Mouse (Mus musculus) kidney, embryonic 15.5 days (tissue): ENCODE data around the gene Dnaaf5. TPM values are rescaled to one million over a fixed set of nuclear protein-coding genes. Genes with fewer than 3 reads are reported as not detected.

Experiments
- ATAC-seq: fragments of 200-750 bp; cut with Nextera tagmentation; replicated peaks from 2 replicates; pipeline ENCODE4 v1.8.0; 2017; ENCODE audit warnings: moderate TSS enrichment; ENCODE audit not compliant: low FRiP score
- H3K27ac ChIP-seq: fragments of 300-500 bp; sonication (generic); 2 replicates; pipeline ENCODE4 v1.5.1; 2015; ENCODE audit warnings: mild to moderate bottlenecking, inconsistent platforms
- H3K27me3 ChIP-seq: fragments of 300-500 bp; sonication (generic); 2 replicates; pipeline ENCODE4 v1.6.1; 2015; ENCODE audit warnings: inconsistent platforms
- H3K36me3 ChIP-seq: fragments of 300-500 bp; sonication (generic); 2 replicates; pipeline ENCODE4 v1.6.1; 2015; ENCODE audit warnings: inconsistent platforms
- H3K4me1 ChIP-seq: fragments of 300-500 bp; sonication (generic); 2 replicates; pipeline ENCODE4 v1.6.1; 2015; ENCODE audit warnings: inconsistent platforms
- H3K4me2 ChIP-seq: fragments of 300-500 bp; sonication (generic); 2 replicates; pipeline ENCODE4 v1.6.1; 2015; ENCODE audit warnings: moderate library complexity, mild to moderate bottlenecking, inconsistent platforms
- H3K4me3 ChIP-seq: fragments of 300-500 bp; sonication (generic); replicated peaks from 2 replicates; pipeline ENCODE4 v1.5.1; 2015; ENCODE audit warnings: mild to moderate bottlenecking, inconsistent platforms
- H3K9ac ChIP-seq: fragments of 300-500 bp; sonication (generic); 2 replicates; pipeline ENCODE4 v1.6.1; 2015; ENCODE audit warnings: mild to moderate bottlenecking, inconsistent platforms
- H3K9me3 ChIP-seq: fragments of 300-500 bp; sonication (generic); replicated peaks from 2 replicates; pipeline ENCODE4 v1.6.1; 2016; ENCODE audit warnings: inconsistent platforms
- WGBS: fragments of 180-500 bp; shearing (Covaris S2); methylation state at CpG from one replicate; pipeline ENCODE4 v1.1.7; 2015; ENCODE audit warnings: mixed read lengths; 5-methylcytosine and 5-hydroxymethylcytosine counted together
- polyA plus RNA-seq: library from polyadenylated mRNA; unstranded; fragments of >200 nt; fragmentation: Nextera tagmentation; extraction: Ambion mirVana; gene quantifications from 2 replicates; pipeline ENCODE4 v1.2.1, GENCODE M21; 2015

The Dnaaf5 gene
- polyA plus RNA-seq, 1 experiment from 2014 or later = 10.4 TPM

- H3K4me2 ChIP-seq = peak overlapping the region; percentile 92
- peak overlapping the region; percentile 60 for H3K4me3 ChIP-seq
- no peak overlapping the region for H3K9ac ChIP-seq
- H3K4me1 ChIP-seq = peaks cover 16% of the 10 kb centered on the region
- 0 out of 2 replicates have a peak, but pooled peaks have one; percentile 20 for ATAC-seq
- no peak overlapping the region for H3K27ac ChIP-seq
- H3K27me3 ChIP-seq = peaks cover 3% of the 10 kb centered on the region
- H3K36me3 ChIP-seq = 0 out of 2 replicates have a peak, but pooled peaks cover 2% of the 10 kb centered on the region
- H3K9me3 ChIP-seq = no peaks in the 10 kb centered on the region
- WGBS = 40% methylated on average over 12 of the region's 12 CpGs
Measured at GRCm38 (mm10) chr5:139128476-139129065, 21.5 kb upstream of the Dnaaf5 start.

DNA sequence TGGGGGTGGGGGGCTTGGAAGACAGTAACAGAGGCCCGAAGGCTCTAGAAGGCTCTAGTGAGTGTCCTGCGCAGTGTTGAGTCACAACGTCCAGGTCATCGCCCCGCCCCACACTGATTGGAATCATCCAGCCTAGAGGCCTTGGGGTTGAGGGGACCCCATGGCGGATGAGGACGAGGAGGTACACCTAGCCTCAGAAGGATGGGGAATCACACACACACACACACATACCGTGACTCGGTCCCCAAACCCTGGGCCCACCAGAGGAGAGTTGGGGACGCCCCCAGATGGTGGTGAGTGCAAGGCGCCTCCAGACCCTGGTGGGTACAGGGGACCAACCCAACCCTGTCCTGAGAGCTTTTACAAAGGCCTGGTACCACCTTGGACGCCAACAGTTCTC lies 20.9 kb upstream of the Dnaaf5 start:
- Histone ChIP-seq H3K4me2 (peak overlapping the region; percentile 92), H3K27ac (no peak overlapping the region), H3K4me1 (peaks cover 16% of the 10 kb centered on the region), H3K36me3 (0 out of 2 replicates have a peak, but pooled peaks cover 2% of the 10 kb centered on the region), H3K9ac (peak overlapping the region; percentile 61), H3K4me3 (peak overlapping the region; percentile 60), H3K9me3 (no peaks in the 10 kb centered on the region), H3K27me3 (peaks cover 3% of the 10 kb centered on the region)
- 11% methylated on average over 12 of the region's 12 CpGs for WGBS
- ATAC-seq = peak; percentile 65; the same call in 1 of the 2 replicates

DNA sequence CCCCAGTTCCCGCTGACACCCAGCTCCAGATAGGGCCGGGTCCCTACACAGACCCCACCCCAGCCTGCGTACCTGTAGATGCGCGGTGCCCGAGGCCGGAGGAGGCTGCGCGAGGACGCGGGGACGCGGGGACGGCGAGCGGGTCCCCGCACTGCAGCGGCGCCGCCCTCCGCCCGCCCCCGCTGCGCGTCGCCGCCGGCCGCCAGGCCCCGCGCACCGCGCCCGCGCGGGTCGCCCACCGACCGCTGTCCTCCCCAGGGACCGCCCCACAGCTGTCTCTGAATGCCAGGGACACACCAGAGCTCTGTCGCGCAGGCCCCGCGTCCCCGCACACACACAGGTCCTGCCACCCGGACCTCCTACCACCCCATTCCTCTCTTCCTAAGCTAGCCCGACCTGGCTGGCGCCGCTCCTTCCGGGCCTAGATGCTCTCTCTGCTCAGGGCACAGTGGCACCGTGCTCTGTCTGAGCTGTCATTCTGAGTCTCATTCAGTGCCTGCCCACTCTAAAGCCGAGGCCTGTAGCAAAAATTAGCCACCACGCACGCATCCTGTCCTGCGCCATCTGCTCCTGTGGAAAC lies 20.4 kb upstream of the Dnaaf5 start:
- no peaks in the 10 kb centered on the region for H3K9me3 ChIP-seq
- peaks cover 3% of the 10 kb centered on the region for H3K27me3 ChIP-seq
- H3K27ac ChIP-seq = no peak overlapping the region
- H3K4me3 ChIP-seq = peak overlapping the region; percentile 60
- peak overlapping the region; percentile 92 for H3K4me2 ChIP-seq
- H3K36me3 ChIP-seq = 0 out of 2 replicates have a peak, but pooled peaks cover 2% of the 10 kb centered on the region
- peak overlapping the region; percentile 61 for H3K9ac ChIP-seq
- ATAC-seq = peak; percentile 83
- H3K4me1 ChIP-seq = peaks cover 19% of the 10 kb centered on the region
- 5% methylated on average over 41 of the region's 55 CpGs for WGBS

DNA sequence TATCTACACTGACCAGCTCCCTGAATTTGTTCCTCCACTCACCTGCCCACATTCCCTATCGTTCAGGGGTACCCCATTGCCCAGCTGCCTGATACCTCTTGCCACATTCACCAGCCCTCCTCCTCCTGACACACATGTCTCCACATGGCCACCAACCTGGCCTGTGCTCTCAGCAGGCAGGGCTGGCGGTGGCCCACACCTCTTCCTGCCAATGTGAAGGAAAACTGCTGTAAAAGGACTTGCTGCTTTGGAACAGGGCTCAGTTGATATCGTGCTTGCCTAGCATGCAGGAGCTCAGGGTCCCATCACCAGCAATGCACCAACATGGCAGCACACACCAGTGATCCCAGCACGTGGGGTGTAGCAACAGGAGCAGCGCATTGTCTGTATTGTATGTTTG lies 19.7 kb upstream of the Dnaaf5 start:
- WGBS = 80% methylated on average over 5 of the region's 5 CpGs
- Histone ChIP-seq H3K27ac (no peak overlapping the region), H3K9me3 (no peaks in the 10 kb centered on the region), H3K4me3 (no peak overlapping the region), H3K9ac (no peak overlapping the region), H3K27me3 (peaks cover 3% of the 10 kb centered on the region), H3K36me3 (0 out of 2 replicates have a peak, but pooled peaks cover 2% of the 10 kb centered on the region), H3K4me1 (peaks cover 20% of the 10 kb centered on the region), H3K4me2 (no peak overlapping the region)
- ATAC-seq = no peak

- Histone ChIP-seq H3K27me3 (peaks cover 3% of the 10 kb centered on the region), H3K9me3 (no peaks in the 10 kb centered on the region), H3K9ac (no peak overlapping the region), H3K4me1 (peaks cover 16% of the 10 kb centered on the region; the same call in 1 of the 2 replicates), H3K27ac (no peak overlapping the region), H3K4me2 (no peak overlapping the region), H3K36me3 (no peaks in the 10 kb centered on the region), H3K4me3 (no peak overlapping the region)
- ATAC-seq = no peak
- 58% methylated on average over 8 of the region's 8 CpGs for WGBS
Measured at GRCm38 (mm10) chr5:139134501-139134900, 15.5 kb upstream of the Dnaaf5 start.

DNA sequence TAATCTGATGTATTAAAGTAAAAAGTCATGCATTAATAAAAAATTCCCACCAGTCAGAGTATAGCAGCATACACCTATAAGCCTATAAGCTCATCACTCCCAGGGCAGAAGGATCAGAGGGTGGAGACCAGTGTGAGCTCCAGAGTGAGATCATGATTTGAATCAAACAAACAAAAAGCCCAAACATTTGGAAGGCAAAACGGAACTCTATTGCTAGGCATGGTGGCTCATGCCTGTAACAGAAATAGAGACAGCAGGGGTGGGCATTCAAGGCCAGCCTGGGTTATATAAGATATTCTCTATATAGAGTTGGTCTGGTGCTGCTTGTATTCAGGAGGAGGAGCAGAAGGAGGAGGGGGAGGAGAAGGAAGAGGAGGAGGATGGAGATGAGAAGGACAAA lies 13.7 kb upstream of the Dnaaf5 start:
- WGBS = 64% methylated on average over 1 of the region's 1 CpGs

DNA sequence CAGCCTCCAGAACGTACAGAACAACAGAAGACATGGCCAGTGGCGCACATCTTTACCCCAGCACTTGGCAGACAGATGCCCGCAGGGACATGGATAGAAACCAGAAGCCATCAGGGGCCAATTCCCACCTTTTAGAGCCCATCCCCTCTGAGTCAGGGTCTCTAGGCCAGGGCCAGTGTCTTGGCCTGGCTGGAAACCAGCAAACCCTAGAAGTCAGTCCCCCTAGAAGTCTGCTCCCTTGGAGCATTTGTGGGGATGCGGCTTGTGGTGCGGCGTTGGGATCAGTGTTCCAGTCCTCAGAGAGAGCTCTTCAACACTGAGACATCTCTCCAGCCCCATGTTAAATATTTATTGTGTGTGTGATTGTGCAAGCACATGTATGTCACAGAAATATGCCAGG lies 12.8 kb upstream of the Dnaaf5 start:
- no peak overlapping the region for H3K27ac ChIP-seq

More for the DNA sequence above, 13.7 kb upstream of the Dnaaf5 start:
- H3K9me3 ChIP-seq = no peaks in the 10 kb centered on the region
- no peak for ATAC-seq
- no peaks in the 10 kb centered on the region for H3K36me3 ChIP-seq
- H3K27ac ChIP-seq = no peak overlapping the region
- no peak overlapping the region for H3K4me3 ChIP-seq
- H3K27me3 ChIP-seq = no peaks in the 10 kb centered on the region
- H3K4me1 ChIP-seq = peaks cover 23% of the 10 kb centered on the region
- no peak overlapping the region for H3K9ac ChIP-seq
- H3K4me2 ChIP-seq = no peak overlapping the region

GRCm38 (mm10) chr5:139138261-139138925 lies 11.6 kb upstream of the Dnaaf5 start:
- Histone ChIP-seq H3K36me3 (no peaks in the 10 kb centered on the region), H3K4me1 (peaks cover 25% of the 10 kb centered on the region), H3K9me3 (no peaks in the 10 kb centered on the region), H3K9ac (no peak overlapping the region), H3K4me2 (no peak overlapping the region), H3K27me3 (no peaks in the 10 kb centered on the region), H3K4me3 (no peak overlapping the region), H3K27ac (peak overlapping the region; percentile 7; the same call in 1 of the 2 replicates)
- ATAC-seq = no peak
- WGBS = 67% methylated on average over 12 of the region's 12 CpGs

More for the DNA sequence above, 12.8 kb upstream of the Dnaaf5 start:
- Histone ChIP-seq H3K4me2 (no peak overlapping the region), H3K9me3 (no peaks in the 10 kb centered on the region), H3K4me3 (no peak overlapping the region), H3K9ac (no peak overlapping the region), H3K27me3 (no peaks in the 10 kb centered on the region), H3K36me3 (no peaks in the 10 kb centered on the region), H3K4me1 (peaks cover 25% of the 10 kb centered on the region)
- ATAC-seq = no peak
- WGBS = 90% methylated on average over 6 of the region's 6 CpGs

- Histone ChIP-seq H3K4me2 (no peak overlapping the region), H3K9me3 (no peaks in the 10 kb centered on the region), H3K9ac (no peak overlapping the region), H3K36me3 (no peaks in the 10 kb centered on the region), H3K27me3 (no peaks in the 10 kb centered on the region), H3K4me1 (peaks cover 25% of the 10 kb centered on the region), H3K27ac (no peak overlapping the region), H3K4me3 (no peak overlapping the region)
- WGBS = 86% methylated on average over 8 of the region's 8 CpGs
- ATAC-seq = peak; percentile 43; the same call in 1 of the 2 replicates
Measured at GRCm38 (mm10) chr5:139138926-139139472, 11.0 kb upstream of the Dnaaf5 start.

GRCm38 (mm10) chr5:139140589-139140988 lies 9.4 kb upstream of the Dnaaf5 start:
- no peaks in the 10 kb centered on the region; the same call in 1 of the 2 replicates for H3K36me3 ChIP-seq
- H3K4me2 ChIP-seq = no peak overlapping the region
- no peak for ATAC-seq

GRCm38 (mm10) chr5:139141326-139141725 lies 8.7 kb upstream of the Dnaaf5 start:
- Histone ChIP-seq H3K27ac (no peak overlapping the region), H3K9me3 (no peaks in the 10 kb centered on the region), H3K27me3 (no peaks in the 10 kb centered on the region), H3K4me1 (peaks cover 21% of the 10 kb centered on the region), H3K4me2 (no peak overlapping the region), H3K4me3 (no peak overlapping the region), H3K9ac (no peak overlapping the region), H3K36me3 (no peaks in the 10 kb centered on the region; the same call in 1 of the 2 replicates)
- no peak for ATAC-seq
- WGBS = 68% methylated on average over 5 of the region's 5 CpGs

More at GRCm38 (mm10) chr5:139140589-139140988, 9.4 kb upstream of the Dnaaf5 start:
- Histone ChIP-seq H3K9me3 (no peaks in the 10 kb centered on the region), H3K4me1 (peaks cover 21% of the 10 kb centered on the region), H3K27me3 (no peaks in the 10 kb centered on the region), H3K27ac (no peak overlapping the region), H3K4me3 (no peak overlapping the region), H3K9ac (no peak overlapping the region)
- 63% methylated on average over 9 of the region's 9 CpGs for WGBS

- 84% methylated on average over 3 of the region's 3 CpGs for WGBS
- Histone ChIP-seq H3K9ac (no peak overlapping the region), H3K36me3 (no peaks in the 10 kb centered on the region; the same call in 1 of the 2 replicates), H3K9me3 (no peaks in the 10 kb centered on the region), H3K4me3 (no peak overlapping the region), H3K27me3 (no peaks in the 10 kb centered on the region), H3K4me2 (no peak overlapping the region), H3K27ac (no peak overlapping the region), H3K4me1 (peaks cover 18% of the 10 kb centered on the region)
- no peak for ATAC-seq
Measured at GRCm38 (mm10) chr5:139143890-139144289, 6.1 kb upstream of the Dnaaf5 start.
